Mouse (Mus musculus): ENCODE data around the gene 1110008P14Rik. TPM values are rescaled to one million over a fixed set of nuclear protein-coding genes. Genes with fewer than 3 reads are reported as not detected.
"Not testable (repeated sequence)": the region's sequence is repeated elsewhere in the genome, so short reads cannot be mapped to it uniquely, and the experiment has no call there.

Gene 1110008P14Rik
- polyA plus RNA-seq, 1 experiment from 2014 or later = 51.3 TPM

DNA sequence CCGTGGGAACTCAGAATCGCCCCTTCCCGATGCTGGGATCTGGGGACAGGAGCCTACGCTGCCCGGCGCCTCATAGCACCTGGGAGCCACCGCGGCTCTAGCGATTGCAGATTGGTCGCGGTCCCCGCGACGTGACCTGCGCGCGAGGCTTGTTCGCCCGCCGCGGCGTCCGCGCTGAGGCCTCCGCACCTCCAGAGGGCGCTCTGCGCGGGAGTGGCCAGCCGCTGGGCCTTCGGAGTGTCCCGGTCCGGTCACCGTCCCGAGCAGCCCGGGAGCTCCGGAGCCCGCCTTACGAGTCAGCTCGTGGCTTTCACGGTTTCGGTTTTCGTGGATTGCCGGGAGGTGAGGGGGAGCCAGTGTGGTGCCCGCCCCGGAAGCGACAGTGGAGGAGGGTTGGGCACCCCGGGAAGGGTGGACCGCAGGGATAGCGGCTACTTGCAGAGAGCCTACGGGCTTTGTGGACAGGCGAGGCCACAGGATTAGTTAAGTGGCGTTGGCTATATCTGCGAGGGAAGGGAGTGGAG is 18.9 kb downstream of the 1110008P14Rik start:
- no peaks in the 10 kb centered on the region for H3K9me3 ChIP-seq (replicated peaks; ENCODE audit: control insufficient read depth, low read length)
- peak overlapping the region; percentile 87 for H3K4me3 ChIP-seq (ENCODE audit: low read depth, low read length)
- no peaks in the 10 kb centered on the region for H3K27me3 ChIP-seq (ENCODE audit: control insufficient read depth, insufficient read depth, low read length)
- H3K36me3 ChIP-seq (ENCODE audit: control insufficient read depth, insufficient read depth, low read length) = peaks cover 9% of the 10 kb centered on the region
- peak overlapping the region; percentile 87 for H3K4me2 ChIP-seq
- WGBS (ENCODE audit: insufficient replicate concordance) = under 1% methylated on average over 53 of the region's 53 CpGs
- H3K9ac ChIP-seq (ENCODE audit: low read depth, low read length) = peak overlapping the region; percentile 88
- peak overlapping the region; percentile 92 for H3K27ac ChIP-seq (ENCODE audit: low read depth, low read length)
- H3K4me1 ChIP-seq (ENCODE audit: control insufficient read depth, insufficient read depth, low read length) = peaks cover 6% of the 10 kb centered on the region; the same call in 1 of the 2 replicates
- peak; percentile 72 for ATAC-seq (replicated peaks; ENCODE audit: insufficient number of reproducible peaks, low FRiP score, low TSS enrichment)

DNA sequence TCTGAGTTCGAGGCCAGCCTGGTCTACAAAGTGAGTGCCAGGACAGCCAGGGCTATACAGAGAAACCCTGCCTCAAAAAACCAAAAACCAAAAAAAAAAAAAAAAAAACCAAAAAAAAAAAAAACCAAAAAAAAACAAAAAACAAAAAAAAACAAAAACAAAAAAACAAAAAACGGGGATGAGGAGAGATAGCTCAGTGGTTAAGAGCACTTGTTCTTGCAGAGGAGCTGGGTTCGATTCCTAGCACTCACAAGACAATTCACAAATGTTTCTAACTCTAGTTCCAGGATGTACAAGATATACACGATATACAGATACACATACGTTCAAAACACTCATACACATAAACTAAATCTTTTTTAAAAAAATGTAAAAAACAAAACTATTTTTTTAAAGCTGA is 19.5 kb downstream of the 1110008P14Rik start:
- Histone ChIP-seq H3K4me3 (ENCODE audit: low read depth, low read length) (peak overlapping the region; percentile 87), H3K9ac (ENCODE audit: low read depth, low read length) (peak overlapping the region; percentile 88; the same call in 1 of the 2 replicates), H3K4me2 (peak overlapping the region; percentile 87)
- H3K4me1 ChIP-seq (ENCODE audit: control insufficient read depth, insufficient read depth, low read length); H3K36me3 ChIP-seq (ENCODE audit: control insufficient read depth, insufficient read depth, low read length); H3K27me3 ChIP-seq (ENCODE audit: control insufficient read depth, insufficient read depth, low read length); H3K9me3 ChIP-seq (replicated peaks; ENCODE audit: control insufficient read depth, low read length); ATAC-seq (replicated peaks; ENCODE audit: insufficient number of reproducible peaks, low FRiP score, low TSS enrichment); H3K27ac ChIP-seq (ENCODE audit: low read depth, low read length): not testable (repeated sequence)
- 37% methylated on average over 5 of the region's 5 CpGs for WGBS (ENCODE audit: insufficient replicate concordance)

DNA sequence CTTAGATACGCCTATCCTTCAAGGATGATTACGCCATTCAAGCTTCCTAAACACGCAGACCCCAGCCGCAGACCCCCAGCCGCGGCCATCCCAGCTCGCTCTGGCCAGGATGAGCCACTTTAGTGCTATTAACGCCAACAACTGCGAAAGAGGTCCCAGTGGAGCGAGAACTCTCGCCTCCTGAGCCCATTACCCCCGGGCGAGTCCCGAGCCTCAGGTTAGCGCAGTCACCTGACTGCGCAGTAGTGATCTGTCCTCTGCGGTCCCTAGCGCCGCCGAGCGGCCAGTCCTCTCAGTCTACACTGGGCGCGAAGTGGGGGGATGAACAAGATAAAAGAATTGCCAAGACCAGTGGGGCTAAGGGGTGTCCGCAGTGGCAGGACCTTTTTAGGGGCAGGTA is 20.3 kb downstream of the 1110008P14Rik start:
- Histone ChIP-seq H3K9me3 (replicated peaks; ENCODE audit: control insufficient read depth, low read length) (no peaks in the 10 kb centered on the region), H3K27ac (ENCODE audit: low read depth, low read length) (no peak overlapping the region), H3K4me1 (ENCODE audit: control insufficient read depth, insufficient read depth, low read length) (peaks cover 6% of the 10 kb centered on the region; the same call in 1 of the 2 replicates), H3K4me3 (ENCODE audit: low read depth, low read length) (peak overlapping the region; percentile 43), H3K36me3 (ENCODE audit: control insufficient read depth, insufficient read depth, low read length) (peaks cover 2% of the 10 kb centered on the region; the same call in 1 of the 2 replicates), H3K9ac (ENCODE audit: low read depth, low read length) (peak overlapping the region; percentile 44; the same call in 1 of the 2 replicates), H3K27me3 (ENCODE audit: control insufficient read depth, insufficient read depth, low read length) (no peaks in the 10 kb centered on the region), H3K4me2 (peak overlapping the region; percentile 79)
- ATAC-seq (replicated peaks; ENCODE audit: insufficient number of reproducible peaks, low FRiP score, low TSS enrichment) = peak; percentile 66
- WGBS (ENCODE audit: insufficient replicate concordance) = 1% methylated on average over 24 of the region's 24 CpGs

DNA sequence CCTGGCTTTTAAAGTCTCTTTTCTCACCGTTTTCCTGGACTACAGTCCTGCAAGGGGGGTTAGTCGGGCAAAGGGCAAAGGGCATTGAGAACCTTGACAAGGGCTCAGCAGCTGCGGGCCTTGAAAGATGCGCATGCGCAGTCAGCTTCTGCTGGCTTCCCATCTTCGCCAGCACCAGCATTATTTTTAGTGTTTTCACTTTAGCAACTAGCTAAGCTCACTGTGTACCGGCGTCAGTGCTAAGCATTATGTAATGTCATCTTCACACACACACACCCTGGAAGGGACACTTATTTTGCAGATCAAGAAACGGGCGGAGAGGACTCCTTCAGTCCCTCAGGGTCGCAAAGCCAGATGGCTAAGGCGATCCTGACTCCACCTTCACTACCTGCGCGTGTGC is 21.0 kb downstream of the 1110008P14Rik start:
- H3K4me1 ChIP-seq (ENCODE audit: control insufficient read depth, insufficient read depth, low read length) = peaks cover 6% of the 10 kb centered on the region; the same call in 1 of the 2 replicates
- 0 out of 2 replicates have a peak, but pooled peaks have one; percentile 13 for ATAC-seq (replicated peaks; ENCODE audit: insufficient number of reproducible peaks, low FRiP score, low TSS enrichment)
- WGBS (ENCODE audit: insufficient replicate concordance) = 8% methylated on average over 14 of the region's 14 CpGs

DNA sequence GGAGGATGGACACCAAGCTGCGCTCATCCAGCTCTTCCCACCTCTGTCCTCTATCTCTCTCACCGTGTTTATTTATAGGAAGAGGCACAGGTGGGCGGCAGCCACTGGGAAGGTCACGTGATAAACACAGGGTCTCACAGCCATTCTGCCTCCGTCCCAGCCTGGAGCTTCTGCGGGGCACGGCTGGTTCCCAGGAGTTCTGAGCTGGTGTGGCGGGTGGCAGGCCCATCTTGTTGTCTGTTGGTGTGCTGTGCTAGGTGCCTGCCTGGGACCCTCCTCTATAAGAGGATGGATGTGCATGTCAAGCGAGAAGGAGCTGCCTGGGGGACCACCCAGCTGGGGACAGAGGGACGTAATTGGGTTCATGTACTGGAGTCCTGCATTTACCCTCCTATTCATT is 23.4 kb downstream of the 1110008P14Rik start:
- Histone ChIP-seq H3K9ac (ENCODE audit: low read depth, low read length) (no peak overlapping the region), H3K4me3 (ENCODE audit: low read depth, low read length) (no peak overlapping the region), H3K36me3 (ENCODE audit: control insufficient read depth, insufficient read depth, low read length) (no peaks in the 10 kb centered on the region), H3K27ac (ENCODE audit: low read depth, low read length) (no peak overlapping the region), H3K4me1 (ENCODE audit: control insufficient read depth, insufficient read depth, low read length) (peaks cover 13% of the 10 kb centered on the region), H3K27me3 (ENCODE audit: control insufficient read depth, insufficient read depth, low read length) (no peaks in the 10 kb centered on the region), H3K9me3 (replicated peaks; ENCODE audit: control insufficient read depth, low read length) (no peaks in the 10 kb centered on the region), H3K4me2 (no peak overlapping the region)
- WGBS (ENCODE audit: insufficient replicate concordance) = 47% methylated on average over 10 of the region's 10 CpGs
- no peak for ATAC-seq (replicated peaks; ENCODE audit: insufficient number of reproducible peaks, low FRiP score, low TSS enrichment)

More for the DNA sequence above, 21.0 kb downstream of the 1110008P14Rik start:
- no peaks in the 10 kb centered on the region for H3K9me3 ChIP-seq (replicated peaks; ENCODE audit: control insufficient read depth, low read length)
- H3K27ac ChIP-seq (ENCODE audit: low read depth, low read length) = no peak overlapping the region
- peak overlapping the region; percentile 79 for H3K4me2 ChIP-seq
- H3K27me3 ChIP-seq (ENCODE audit: control insufficient read depth, insufficient read depth, low read length) = no peaks in the 10 kb centered on the region
- peak overlapping the region; percentile 43 for H3K4me3 ChIP-seq (ENCODE audit: low read depth, low read length)
- no peak overlapping the region for H3K9ac ChIP-seq (ENCODE audit: low read depth, low read length)
- H3K36me3 ChIP-seq (ENCODE audit: control insufficient read depth, insufficient read depth, low read length) = 0 out of 2 replicates have a peak, but pooled peaks cover 2% of the 10 kb centered on the region

DNA sequence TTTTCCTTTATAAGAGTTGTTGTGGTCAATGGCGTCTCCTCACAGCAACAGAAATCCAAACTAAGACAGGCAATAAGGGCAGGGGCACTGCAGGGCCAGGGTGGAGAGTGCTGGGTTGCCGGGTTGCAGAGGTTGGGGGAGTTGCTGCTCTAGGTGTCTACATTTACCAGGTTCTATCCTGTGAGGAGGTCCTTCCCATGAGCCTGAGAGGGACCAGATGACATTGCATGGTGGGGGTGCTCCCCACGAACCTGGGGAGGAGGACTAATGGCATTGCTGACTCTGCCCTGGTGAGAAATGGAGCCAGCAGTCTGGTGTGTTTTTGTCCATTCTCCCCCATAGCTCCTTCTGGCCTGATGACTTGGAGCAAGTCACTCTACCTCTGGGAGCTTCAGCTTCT is 24.0 kb downstream of the 1110008P14Rik start:
- WGBS (ENCODE audit: insufficient replicate concordance) = 71% methylated on average over 3 of the region's 3 CpGs
- H3K4me1 ChIP-seq (ENCODE audit: control insufficient read depth, insufficient read depth, low read length) = peaks cover 16% of the 10 kb centered on the region
- H3K36me3 ChIP-seq (ENCODE audit: control insufficient read depth, insufficient read depth, low read length) = no peaks in the 10 kb centered on the region
- H3K4me2 ChIP-seq = no peak overlapping the region
- no peaks in the 10 kb centered on the region for H3K9me3 ChIP-seq (replicated peaks; ENCODE audit: control insufficient read depth, low read length)
- H3K4me3 ChIP-seq (ENCODE audit: low read depth, low read length) = no peak overlapping the region
- no peak for ATAC-seq (replicated peaks; ENCODE audit: insufficient number of reproducible peaks, low FRiP score, low TSS enrichment)
- H3K9ac ChIP-seq (ENCODE audit: low read depth, low read length) = no peak overlapping the region
- no peak overlapping the region for H3K27ac ChIP-seq (ENCODE audit: low read depth, low read length)
- peaks cover under 1% of the 10 kb centered on the region; the same call in 1 of the 2 replicates for H3K27me3 ChIP-seq (ENCODE audit: control insufficient read depth, insufficient read depth, low read length)

DNA sequence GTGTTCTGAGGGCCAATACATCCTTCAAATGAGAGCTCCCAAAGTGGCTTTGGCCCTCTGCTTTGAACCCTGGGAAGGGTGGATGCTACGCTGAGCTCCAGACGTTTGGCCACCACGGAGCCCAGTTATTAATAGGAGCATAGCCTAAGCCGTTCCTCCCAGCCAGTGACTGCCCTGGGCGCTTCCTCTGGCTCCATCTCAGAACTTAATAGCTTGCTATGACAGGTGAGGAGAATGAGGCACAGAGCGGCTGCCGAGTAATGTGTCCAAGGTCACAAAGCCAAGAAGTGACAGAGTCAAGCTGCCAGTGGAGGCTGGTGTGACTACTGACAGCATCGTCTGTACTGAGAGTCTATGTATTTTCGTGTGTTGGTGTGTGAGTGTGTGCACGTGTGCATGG is 25.5 kb downstream of the 1110008P14Rik start:
- no peak overlapping the region for H3K9ac ChIP-seq (ENCODE audit: low read depth, low read length)
- H3K27ac ChIP-seq (ENCODE audit: low read depth, low read length) = no peak overlapping the region
- 65% methylated on average over 10 of the region's 10 CpGs for WGBS (ENCODE audit: insufficient replicate concordance)
- H3K9me3 ChIP-seq (replicated peaks; ENCODE audit: control insufficient read depth, low read length) = no peaks in the 10 kb centered on the region
- no peak overlapping the region for H3K4me3 ChIP-seq (ENCODE audit: low read depth, low read length)
- H3K27me3 ChIP-seq (ENCODE audit: control insufficient read depth, insufficient read depth, low read length) = peaks cover 14% of the 10 kb centered on the region; the same call in 1 of the 2 replicates
- no peaks in the 10 kb centered on the region for H3K36me3 ChIP-seq (ENCODE audit: control insufficient read depth, insufficient read depth, low read length)
- no peak overlapping the region for H3K4me2 ChIP-seq
- ATAC-seq (replicated peaks; ENCODE audit: insufficient number of reproducible peaks, low FRiP score, low TSS enrichment) = no peak
- H3K4me1 ChIP-seq (ENCODE audit: control insufficient read depth, insufficient read depth, low read length) = peaks cover 24% of the 10 kb centered on the region

DNA sequence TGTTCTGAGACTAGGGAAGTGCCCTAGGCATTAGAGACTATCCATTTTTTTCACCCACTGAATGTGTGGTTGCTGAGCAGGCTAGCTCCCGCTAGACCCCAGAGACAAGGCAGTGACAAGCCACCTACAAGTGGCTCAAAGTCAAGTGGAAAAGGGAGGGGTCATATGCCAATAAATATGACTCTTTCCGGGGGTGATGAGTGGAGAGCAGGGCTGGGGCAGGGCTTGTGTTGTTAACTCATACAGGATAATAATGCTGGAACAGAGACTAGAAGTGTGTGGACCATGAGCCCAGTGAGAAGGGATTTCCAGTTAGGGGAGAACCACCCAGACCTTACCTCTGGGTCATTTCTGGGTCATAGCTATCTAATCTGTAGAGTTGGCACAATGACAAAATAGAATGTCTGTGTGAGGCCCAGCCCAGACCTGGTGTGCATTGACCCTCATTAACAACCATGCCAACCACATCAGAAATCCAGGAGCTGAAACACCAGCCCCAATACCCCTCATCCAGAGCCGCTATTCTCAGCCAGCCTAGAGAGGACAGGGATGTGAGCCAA is 27.3 kb downstream of the 1110008P14Rik start:
- ATAC-seq (replicated peaks; ENCODE audit: insufficient number of reproducible peaks, low FRiP score, low TSS enrichment) = no peak
- no peaks in the 10 kb centered on the region for H3K9me3 ChIP-seq (replicated peaks; ENCODE audit: control insufficient read depth, low read length)
- H3K4me2 ChIP-seq = no peak overlapping the region
- peaks cover 24% of the 10 kb centered on the region for H3K4me1 ChIP-seq (ENCODE audit: control insufficient read depth, insufficient read depth, low read length)
- no peaks in the 10 kb centered on the region for H3K36me3 ChIP-seq (ENCODE audit: control insufficient read depth, insufficient read depth, low read length)
- H3K9ac ChIP-seq (ENCODE audit: low read depth, low read length) = no peak overlapping the region
- peaks cover 21% of the 10 kb centered on the region for H3K27me3 ChIP-seq (ENCODE audit: control insufficient read depth, insufficient read depth, low read length)
- WGBS (ENCODE audit: insufficient replicate concordance) = 77% methylated on average over 3 of the region's 3 CpGs
- H3K27ac ChIP-seq (ENCODE audit: low read depth, low read length) = no peak overlapping the region
- H3K4me3 ChIP-seq (ENCODE audit: low read depth, low read length) = no peak overlapping the region

DNA sequence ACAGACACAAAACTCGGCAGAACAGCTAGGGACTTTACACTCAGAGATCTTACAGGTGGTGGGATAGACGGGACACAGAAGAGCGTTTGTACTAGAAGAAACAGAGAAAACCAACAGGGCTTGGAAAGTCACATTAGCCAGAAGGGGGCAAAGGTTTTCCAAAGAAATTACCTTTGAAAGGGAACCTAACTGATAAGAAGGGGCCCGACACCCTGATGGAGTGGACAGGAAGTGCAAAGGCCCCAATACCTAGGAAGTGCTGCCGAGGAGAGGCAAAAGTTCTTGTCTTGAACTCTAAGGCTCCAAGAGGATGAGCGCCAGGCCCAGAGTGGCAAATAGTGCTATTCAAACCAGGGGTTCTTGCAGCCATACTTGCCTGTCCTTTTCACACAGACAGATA is 27.9 kb downstream of the 1110008P14Rik start:
- Histone ChIP-seq H3K4me3 (ENCODE audit: low read depth, low read length) (no peak overlapping the region), H3K27ac (ENCODE audit: low read depth, low read length) (no peak overlapping the region), H3K4me2 (peak overlapping the region; percentile 99; the same call in 1 of the 2 replicates), H3K9ac (ENCODE audit: low read depth, low read length) (no peak overlapping the region), H3K36me3 (ENCODE audit: control insufficient read depth, insufficient read depth, low read length) (no peaks in the 10 kb centered on the region), H3K9me3 (replicated peaks; ENCODE audit: control insufficient read depth, low read length) (no peaks in the 10 kb centered on the region), H3K4me1 (ENCODE audit: control insufficient read depth, insufficient read depth, low read length) (peaks cover 24% of the 10 kb centered on the region), H3K27me3 (ENCODE audit: control insufficient read depth, insufficient read depth, low read length) (peaks cover 21% of the 10 kb centered on the region)
- 48% methylated on average over 6 of the region's 6 CpGs for WGBS (ENCODE audit: insufficient replicate concordance)
- ATAC-seq (replicated peaks; ENCODE audit: insufficient number of reproducible peaks, low FRiP score, low TSS enrichment) = no peak

All from heart, embryonic 11.5 days (tissue).